Mouse (Mus musculus) mouse embryonic stem cell (cell line): ENCODE results near the gene Fam189a1.

Experiments used
- in situ Hi-C, 2 experiments: fragments of 300-500 bp; cut with MboI; formaldehyde crosslinking; loops; 1 replicate in 1 of 2; 3 replicates in 1 of 2; pipeline ENCODE4 v1.14.3; 2019 to 2020; ENCODE audit warnings: low sequenced_read_pairs in 2 of 2, low pct_unique_long_range_greater_than_20kb in 1 of 2, mixed read lengths in 1 of 2; ENCODE audit not compliant: unreplicated experiment in 1 of 2

The Fam189a1 gene

DNA sequence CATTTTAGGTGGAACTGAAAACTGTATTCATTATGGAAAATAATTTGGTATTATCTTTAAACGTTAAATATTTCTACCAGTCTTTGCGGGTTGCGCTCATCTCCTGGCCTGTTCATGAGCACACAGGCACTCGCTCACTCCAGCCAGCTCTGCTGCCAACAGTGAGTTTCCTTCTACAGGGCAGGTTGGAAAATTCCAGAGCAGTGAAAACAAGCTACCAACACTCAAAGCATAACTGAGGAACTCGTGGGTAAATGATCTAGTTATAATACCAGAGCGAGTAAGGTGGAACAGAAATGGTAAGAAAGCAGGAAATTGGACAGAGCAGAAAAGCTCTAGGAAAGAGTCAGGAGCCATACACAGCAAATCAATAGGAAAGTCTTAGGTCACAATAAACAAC lies 360.8 kb downstream of the Fam189a1 start:
- in situ Hi-C loops, result no loop called here

DNA sequence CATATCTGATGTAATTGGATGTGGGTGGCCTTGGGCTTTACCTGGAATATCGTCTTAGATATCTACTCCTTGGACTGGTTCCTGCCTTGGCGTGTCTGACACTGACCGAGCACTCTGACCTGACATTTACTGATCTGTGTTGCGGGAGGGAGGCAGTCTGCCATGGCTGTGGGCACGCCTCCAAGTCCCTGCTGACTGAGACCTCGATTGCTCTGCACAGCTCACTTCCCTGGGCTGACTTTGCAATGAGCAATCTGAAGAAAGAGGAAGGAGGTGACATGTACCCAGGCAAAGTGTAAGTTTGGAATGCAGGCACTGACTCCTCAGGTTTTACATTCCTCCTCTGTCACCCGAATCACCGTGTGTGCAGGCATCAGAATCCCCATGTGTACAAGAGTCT lies 364.3 kb downstream of the Fam189a1 start:
- in situ Hi-C loops, result no loop called here

DNA sequence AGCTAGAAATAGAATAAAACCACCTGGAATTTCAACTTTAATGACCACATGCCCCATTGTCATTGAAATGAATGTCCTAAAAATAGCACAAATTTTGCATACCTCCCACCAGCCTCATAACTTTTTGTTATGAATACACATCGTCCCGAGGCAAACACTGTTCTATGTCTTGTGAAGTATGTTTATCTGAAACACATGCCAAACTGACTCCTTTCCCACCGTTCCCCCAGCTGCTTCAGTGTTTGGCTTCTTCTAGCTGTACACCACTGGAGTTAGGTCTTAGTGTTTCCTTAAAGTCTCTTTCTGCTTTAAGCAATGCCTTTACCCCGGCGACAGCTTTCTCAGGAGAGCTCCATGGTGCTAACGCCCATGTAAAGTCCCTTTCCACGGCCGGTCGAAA lies 365.2 kb downstream of the Fam189a1 start:
- in situ Hi-C loops, result no loop called here

DNA sequence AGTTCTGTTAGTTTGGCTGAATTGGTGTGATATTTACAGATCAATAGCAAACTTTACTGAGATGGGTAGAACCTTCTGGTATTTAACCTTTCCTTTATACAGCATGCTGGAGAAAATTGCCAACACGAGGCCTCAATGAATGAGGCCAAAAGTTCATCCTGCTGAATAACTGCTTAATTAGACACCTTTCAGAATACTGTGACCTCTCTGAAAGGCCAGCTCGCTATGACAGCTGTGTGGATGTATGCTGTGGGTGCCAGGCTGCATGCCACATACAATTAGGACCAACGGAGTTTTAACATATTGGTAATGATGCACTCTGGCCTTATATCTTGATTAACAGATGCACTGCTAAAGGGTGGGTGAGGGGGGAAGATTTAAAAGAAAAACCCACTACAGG lies 371.3 kb downstream of the Fam189a1 start:
- in situ Hi-C loops, result no loop called here

DNA sequence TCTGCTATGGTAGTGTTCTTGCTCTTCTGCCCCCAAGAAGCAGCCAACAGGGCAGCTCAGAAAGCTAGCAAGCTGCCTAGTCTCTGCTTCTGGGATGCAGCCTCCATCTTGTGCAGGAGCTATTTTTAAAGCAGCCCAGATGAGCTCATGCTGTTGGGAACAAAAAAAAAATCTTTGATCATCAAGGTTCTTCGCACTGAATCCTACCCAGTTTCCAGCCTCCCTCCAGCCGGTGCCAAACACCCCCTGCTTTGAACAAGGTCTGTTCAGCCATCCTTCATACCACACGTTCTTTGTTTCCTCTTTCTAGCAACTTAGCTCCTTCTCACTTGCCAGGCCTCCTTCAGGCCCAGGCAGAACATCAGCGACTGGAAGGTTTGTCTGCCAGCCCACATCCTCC lies 376.9 kb downstream of the Fam189a1 start:
- in situ Hi-C loops, result no loop called here

DNA sequence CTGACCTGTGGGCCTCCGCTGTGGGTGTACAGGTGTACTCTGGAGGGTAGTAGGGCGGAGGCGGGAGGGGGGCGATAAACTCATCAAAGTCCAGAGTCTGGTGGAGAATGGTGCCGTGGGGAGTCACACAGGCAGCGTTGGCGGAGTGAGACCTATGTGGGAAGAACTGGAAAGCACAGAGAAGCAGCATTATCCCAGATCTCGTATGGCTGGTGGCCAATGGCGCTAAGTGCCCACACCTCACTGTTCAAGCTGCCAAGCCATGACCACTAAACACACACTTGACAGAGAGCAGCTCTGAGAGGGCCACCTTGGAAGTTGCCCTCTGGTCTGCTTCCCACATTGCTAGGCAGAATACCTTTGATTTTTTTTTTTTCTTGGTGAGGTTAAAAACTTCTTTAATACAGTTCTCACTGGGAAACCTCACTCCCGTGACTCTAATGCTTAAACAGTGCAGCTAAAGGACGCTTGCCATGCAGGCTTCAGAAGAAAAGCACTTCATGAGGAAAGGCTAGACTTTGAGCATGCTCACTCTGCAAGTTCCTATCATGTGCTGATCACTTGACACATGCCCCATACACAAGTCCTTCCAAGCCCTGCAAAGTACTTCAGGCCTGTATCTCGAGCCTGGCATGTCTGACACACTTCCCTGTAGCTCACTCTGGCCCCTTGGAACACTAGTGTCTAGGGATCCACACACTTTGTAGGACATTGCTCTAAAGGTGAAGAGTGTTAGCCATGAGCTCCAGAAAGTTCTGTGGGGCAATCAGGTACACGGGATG lies 379.5 kb downstream of the Fam189a1 start:
- in situ Hi-C loops, result no loop called here

DNA sequence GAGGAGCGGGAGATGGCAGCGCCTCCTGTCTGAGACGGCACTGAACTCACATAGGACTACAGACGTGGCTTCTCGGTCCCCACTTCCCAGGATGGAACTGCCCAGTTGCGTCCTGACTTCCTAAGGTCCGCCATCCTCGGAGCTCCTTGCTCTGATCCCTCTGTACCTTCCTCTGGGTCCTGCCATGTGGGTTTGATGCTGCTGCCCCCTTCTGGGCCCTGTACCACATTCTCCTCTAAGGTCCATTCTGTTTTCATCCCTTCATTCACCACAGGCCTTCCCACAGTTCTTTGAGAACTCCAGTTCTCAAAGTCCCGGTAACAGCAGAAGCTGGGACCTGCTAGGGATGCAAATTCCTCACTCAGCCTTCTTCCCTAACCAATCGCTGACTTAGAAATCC lies 382.9 kb downstream of the Fam189a1 start:
- in situ Hi-C loops, result no loop called here

DNA sequence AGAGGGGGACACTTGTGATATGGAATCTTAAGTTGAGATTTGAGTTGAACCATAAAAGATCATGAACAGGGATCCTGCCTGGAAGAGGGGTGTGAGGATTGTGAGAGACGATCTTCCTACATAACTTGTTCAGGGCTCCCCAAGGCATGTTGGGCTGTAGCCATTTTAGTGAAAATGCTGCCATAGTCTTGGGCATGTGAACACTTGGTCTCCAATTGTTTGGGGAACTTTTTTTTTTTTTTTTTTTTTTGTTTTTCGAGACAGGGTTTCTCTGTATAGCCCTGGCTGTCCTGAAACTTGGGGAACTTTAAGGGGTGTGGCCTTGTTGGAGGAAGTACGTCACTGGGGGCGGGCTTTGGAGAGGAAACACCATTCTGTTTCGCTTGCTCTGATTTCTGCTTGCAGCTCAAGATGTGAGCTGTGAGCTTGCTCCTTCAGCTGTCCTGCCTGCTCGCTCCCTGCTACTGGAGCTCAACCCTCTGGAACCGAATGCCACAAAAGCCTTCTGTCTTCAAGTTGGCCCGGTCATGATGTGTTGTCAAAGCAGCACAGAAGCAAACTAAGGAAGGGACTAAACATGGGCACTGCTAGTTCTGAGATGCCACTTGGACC lies 385.5 kb downstream of the Fam189a1 start:
- in situ Hi-C loops, result no loop called here

DNA sequence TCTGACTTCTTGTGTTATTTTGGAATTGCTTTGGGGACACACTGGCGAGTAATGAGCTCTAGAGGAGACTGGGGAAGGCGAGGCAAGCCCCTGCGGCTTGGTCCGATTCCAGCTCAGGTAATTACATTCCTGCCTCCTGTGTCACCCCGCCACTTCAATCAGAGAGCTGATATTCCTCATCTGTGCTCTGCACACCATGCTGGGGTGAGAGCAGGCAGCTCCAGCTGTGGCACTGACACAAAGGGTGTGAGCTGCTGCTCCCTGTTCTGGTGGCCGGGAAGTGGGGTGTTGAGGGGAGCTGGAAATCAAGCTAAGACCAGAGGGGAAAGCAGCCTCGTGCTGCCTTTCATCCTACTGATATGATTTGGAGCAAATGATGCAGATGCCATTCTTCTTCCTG lies 386.6 kb downstream of the Fam189a1 start:
- in situ Hi-C loops, result no loop called here

DNA sequence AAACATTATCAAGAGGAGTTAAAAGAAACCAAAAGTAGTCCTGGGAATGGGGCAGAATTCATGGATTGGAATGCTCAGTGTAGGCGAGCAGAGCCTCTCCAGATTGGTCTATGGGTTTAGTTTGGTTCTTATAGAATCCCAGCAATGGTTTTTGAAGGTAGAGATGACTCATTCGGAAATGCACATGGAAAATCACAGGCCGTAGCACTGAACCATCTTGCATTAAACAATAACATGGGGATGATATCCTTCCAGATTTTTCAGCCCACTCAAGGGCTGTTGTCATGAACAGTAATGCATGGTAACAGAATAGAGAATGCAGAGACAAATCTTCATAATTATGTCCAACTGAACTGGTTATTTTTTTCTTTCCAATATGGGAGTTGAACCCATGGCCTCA lies 390.8 kb downstream of the Fam189a1 start:
- in situ Hi-C loops, result no loop called here

DNA sequence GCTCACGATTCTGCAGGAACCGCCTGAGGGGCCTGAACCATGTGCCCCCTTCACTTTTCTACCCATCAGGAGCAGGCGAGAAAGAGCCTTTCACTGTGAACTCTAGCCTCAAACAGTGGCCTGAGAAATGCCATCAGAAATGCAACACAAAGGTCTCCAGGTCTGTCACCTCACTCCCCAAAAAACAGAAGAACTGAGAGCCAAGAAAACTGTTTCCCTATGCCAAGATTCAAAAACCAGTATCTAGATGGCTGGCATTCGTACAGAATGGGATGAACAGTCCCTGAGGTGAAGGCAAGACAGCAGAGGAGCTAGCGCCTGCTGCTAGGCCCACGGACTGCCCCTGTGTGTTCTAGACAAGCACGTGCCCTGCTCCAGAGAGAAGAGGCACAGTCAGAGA lies 401.2 kb downstream of the Fam189a1 start:
- in situ Hi-C loops, result no loop called here

DNA sequence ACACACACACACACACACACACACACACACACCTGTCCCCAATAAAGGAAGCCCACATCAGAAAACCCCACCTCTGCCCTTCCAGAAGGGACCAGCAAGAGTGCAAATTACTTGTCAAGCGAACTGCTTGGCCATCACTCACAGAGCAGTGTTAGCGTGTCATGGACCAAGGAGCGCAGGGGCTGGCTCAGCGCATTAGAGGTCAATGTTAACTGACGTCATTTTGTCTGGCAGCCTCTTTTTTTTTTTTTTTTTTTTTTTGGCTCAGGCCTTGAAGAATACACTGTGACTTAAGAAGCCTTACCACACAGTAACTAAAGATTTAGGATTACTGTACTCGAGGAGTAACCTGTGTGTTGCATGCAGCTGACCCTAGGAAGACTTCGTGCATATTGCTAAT lies 402.2 kb downstream of the Fam189a1 start:
- in situ Hi-C loops, result no loop called here

DNA sequence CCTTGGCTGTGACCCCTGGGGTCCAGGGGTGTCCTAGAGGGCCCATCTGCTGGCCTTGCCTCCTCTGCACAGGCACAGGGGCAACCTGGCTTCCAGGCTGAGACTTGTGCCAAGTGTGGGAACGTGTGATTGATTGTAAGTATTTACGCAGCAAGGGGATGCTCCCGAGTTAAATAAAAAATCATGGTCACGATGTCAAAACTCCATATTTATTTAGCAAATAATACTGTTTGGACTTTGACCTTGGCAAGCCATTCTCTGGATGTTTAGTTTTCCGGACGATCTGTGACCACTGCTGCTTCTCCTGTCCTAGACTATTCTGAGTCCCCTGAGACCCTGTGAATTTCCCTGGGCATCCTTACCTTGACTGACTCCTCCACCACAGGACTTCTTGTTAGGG lies 402.7 kb downstream of the Fam189a1 start:
- in situ Hi-C loops, result no loop called here

DNA sequence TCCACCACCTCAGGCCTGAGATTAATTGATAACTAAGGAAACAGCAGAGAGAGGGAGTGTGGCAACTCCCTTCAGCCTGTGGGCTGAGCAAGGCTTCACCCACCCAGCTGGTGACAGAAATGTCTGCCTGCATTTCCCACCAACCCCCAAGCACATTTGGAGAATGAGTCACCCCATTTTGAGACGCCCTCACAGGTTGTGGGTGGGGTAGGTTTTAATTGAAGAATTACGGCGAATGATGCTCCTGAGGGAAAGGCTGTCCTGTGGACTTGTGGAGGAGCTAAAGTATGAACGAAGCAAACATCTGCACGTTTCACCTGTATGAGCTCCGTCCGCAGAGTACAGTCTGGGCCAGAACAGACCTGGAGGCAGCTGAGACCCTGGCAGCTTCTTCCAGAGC lies 404.2 kb downstream of the Fam189a1 start:
- in situ Hi-C loops, result no loop called here

DNA sequence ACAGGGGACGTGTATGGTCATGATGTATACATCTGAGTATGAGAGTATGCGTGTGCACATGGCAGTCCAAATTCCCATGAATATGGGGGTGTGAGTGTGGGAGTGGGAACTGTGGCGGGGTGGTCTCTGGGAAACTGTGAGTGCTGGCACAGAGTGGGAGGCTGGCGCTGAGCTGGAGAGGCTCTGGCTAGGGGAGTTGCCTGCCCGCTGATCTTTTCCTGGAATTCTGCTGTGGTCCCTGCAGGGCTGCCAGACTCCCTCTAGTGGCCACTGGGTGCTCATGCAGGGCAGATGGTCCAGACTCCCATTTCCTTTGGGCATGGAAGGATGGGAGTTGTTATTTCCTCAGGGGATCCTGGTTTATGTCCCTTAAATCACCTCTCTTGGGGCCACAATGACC lies 404.9 kb downstream of the Fam189a1 start:
- in situ Hi-C loops, result no loop called here

DNA sequence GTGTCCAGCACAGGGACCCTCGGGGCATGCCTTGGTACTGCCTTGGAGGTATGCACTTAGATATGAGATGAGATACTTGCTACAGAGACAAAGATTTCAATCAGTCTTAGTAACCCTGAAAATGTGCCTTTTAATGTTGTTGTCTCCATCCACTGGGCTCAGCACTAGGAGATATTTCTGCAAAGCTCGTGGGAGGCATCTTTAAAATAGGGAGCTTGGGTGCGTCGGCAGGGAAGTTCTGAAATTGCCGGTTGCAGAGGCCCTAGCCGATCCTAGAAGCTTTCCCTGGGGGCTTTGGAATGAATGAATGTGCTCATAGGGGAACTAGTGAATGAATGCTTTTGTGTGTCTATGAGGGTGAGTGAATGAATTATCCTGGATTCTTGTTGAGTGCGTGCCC lies 412.8 kb downstream of the Fam189a1 start:
- in situ Hi-C loops, result loop anchor here in 1 of 2 experiments (25.0 kb wide), 2 partner anchors 231 to 731 kb away; partner anchors contain the start of gene Apba2

DNA sequence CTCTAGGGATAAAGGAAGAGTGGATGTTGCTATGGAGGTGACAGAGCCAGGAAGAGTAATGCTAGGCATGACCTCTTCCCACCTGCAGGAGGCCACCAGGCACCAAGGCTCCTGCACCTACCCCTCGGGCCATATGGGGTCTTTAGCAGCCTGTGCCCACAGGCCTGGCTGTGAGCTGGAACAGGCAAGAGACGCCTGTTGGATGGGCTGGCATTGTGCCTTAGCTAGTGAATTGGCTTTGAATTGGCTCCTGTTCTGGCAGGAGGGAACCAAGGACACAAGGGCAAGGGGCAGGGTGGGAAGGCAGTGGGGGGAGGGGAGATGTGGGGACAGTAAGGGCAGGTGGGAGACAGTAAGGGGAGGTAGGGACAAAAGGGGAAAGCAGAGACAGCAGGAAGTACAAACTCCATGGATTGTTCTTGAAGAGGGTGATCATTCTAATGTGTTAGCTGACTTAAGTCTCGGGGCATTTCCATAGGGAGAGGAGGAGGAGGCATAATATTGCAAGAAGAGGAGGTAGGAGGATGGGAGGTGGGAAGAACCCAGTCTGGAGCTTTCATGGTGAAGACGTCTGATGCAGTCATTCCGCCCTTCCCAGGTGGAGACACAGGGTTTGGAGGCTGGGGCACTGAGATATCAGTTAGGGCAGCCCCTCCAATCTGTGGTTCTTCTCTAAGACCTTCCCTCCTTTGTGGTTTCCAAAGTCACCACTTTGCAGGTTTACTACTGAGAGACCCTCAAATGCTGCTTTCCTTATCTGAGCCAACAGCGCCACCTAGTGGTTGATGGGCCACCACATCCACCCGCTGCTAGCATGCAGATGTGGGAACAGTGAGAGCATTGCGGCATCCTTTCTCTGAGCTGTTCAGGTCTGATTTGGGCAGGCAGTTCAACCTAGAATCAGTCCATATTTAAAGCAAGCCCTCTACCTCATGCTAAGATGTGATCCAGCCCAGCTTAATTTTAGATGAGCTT lies 414.8 kb downstream of the Fam189a1 start:
- in situ Hi-C loops, result loop anchor here in 1 of 2 experiments (25.0 kb wide), 2 partner anchors 229 to 729 kb away; partner anchors contain the start of gene Apba2

DNA sequence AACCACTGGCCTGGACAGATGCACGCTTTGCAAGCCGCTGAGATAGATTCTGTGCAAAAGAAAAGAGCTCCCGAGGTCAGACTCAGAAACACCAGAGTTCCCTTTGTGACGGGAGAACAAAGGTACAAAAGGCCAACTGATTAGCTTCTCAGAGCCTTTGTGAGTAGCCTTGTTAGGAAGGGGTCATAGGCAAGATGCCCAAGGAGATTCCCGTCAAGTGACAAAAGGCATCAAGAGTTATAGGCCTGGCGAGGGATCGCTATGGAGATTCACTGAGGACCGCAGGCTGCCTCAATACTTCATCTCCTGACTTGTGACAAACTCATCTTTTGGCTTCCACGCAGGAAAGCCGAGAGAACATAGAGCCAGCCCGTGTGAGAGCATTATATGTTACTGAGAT lies 417.2 kb downstream of the Fam189a1 start:
- in situ Hi-C loops, result loop anchor here in 1 of 2 experiments (25.0 kb wide), 2 partner anchors 227 to 727 kb away; partner anchors contain the start of gene Apba2

DNA sequence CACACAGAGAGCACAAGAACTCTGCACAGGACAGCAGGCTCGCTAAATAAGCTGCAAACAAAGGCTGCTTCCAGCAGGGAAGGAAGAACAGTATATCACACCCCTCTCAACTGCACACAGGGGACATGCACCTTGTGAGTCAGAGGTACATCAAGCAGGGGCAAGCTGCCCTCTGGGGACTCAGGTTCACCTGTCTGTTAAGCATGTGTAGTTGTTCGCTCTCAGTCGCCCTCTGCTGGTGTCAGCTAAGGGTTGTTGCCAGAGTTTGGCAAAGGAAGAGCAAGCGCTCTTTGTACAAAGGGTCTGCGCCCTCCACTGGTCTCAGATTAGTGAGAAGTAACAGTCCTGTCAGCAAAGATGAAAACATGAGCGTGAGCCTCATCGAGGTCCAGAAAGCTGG lies 426.6 kb downstream of the Fam189a1 start:
- in situ Hi-C loops, result loop anchor here in 1 of 2 experiments (25.0 kb wide), 2 partner anchors 217 to 717 kb away; partner anchors contain the start of gene Apba2
